ENCODE assay signal across 28 mouse cellular contexts in genomic region chr11:33088181-33088580, GRCm38 (mm10). TPM values are rescaled to one million over a fixed set of nuclear protein-coding genes. Genes with fewer than 3 reads are reported as not detected.
"Had no signal": no experiment of that assay in that cellular context is flagged by ENCODE, and none has a peak within 500 bp of the region (broad histone marks: within the 10 kb centered on the region; RNA-seq: fewer than 3 reads in every experiment).

No protein-coding gene starts in this region.

- H3K27ac ChIP-seq: heart, adult 2 months; heart, embryonic 13.5 days; heart, embryonic 15.5 days; hindbrain, embryonic 13.5 days; hindbrain, embryonic 15.5 days; intestine, embryonic 15.5 days; kidney, embryonic 15.5 days; kidney, postnatal 0 days; limb, embryonic 13.5 days; liver, embryonic 13.5 days; liver, embryonic 15.5 days had no signal

- H3K4me1 ChIP-seq: hindbrain, embryonic 13.5 days; hindbrain, embryonic 15.5 days; intestine, embryonic 15.5 days; liver, embryonic 13.5 days; liver, embryonic 15.5 days had no signal

- H3K9ac ChIP-seq: heart, embryonic 13.5 days; heart, embryonic 15.5 days; hindbrain, embryonic 13.5 days; hindbrain, embryonic 15.5 days; intestine, embryonic 15.5 days; kidney, embryonic 15.5 days; limb, embryonic 13.5 days; liver, embryonic 13.5 days; liver, embryonic 15.5 days had no signal

- H3K36me3 ChIP-seq: heart, embryonic 13.5 days; heart, embryonic 15.5 days; hindbrain, embryonic 13.5 days; hindbrain, embryonic 15.5 days; intestine, embryonic 15.5 days; kidney, embryonic 15.5 days; limb, embryonic 13.5 days; liver, embryonic 13.5 days; liver, embryonic 15.5 days had no signal

- H3K9me3 ChIP-seq: heart, embryonic 13.5 days; heart, embryonic 15.5 days; hindbrain, embryonic 13.5 days; hindbrain, embryonic 15.5 days; intestine, embryonic 15.5 days; kidney, embryonic 15.5 days; limb, embryonic 13.5 days; liver, embryonic 13.5 days; liver, embryonic 15.5 days had no signal

- ATAC-seq: inflammation-experienced regulatory T-cells, adult 6 months; intestine, embryonic 15.5 days had no signal

- H3K27me3 ChIP-seq: heart, embryonic 15.5 days; hindbrain, embryonic 13.5 days; hindbrain, embryonic 15.5 days; intestine, embryonic 15.5 days; kidney, embryonic 15.5 days; limb, embryonic 13.5 days; liver, embryonic 13.5 days; liver, embryonic 15.5 days had no signal

- H3K4me2 ChIP-seq: heart, embryonic 11.5 days; heart, embryonic 13.5 days; heart, embryonic 15.5 days; hindbrain, embryonic 13.5 days; hindbrain, embryonic 15.5 days; intestine, embryonic 15.5 days; kidney, embryonic 15.5 days; limb, embryonic 13.5 days; liver, embryonic 11.5 days; liver, embryonic 13.5 days; liver, embryonic 15.5 days had no signal

- DNase-seq: gastrocnemius, postnatal 14 days; gastrocnemius, postnatal 36 days; heart, adult 11 months; heart, adult 2 months; heart, postnatal 14 days; heart, postnatal 36 days; kidney, adult 11 months; kidney, adult 2 months; kidney, adult 9 months; kidney, postnatal 14 days; kidney, postnatal 36 days; layer of hippocampus, adult 9-11 months; layer of hippocampus, postnatal 36 days; left cerebral cortex, postnatal 4 days; liver; liver, embryonic 13.5 days had no signal

- H3K4me3 ChIP-seq: heart, adult 2 months; heart, embryonic 13.5 days; heart, embryonic 15.5 days; hindbrain, embryonic 13.5 days; hindbrain, embryonic 15.5 days; intestine, embryonic 15.5 days; kidney, embryonic 15.5 days; limb, embryonic 13.5 days; liver, embryonic 13.5 days; liver, embryonic 15.5 days had no signal

RNA-seq across cellular contexts. Expression of gene Fgf18, which starts 59.0 kb away (rescaled TPM):
- polyA plus RNA-seq: inflammation-experienced regulatory T-cells, adult 6 months had no signal
